Mouse (Mus musculus) brain, adult 2 months (tissue): ENCODE measurements around the gene Gm10096.
"Not testable (repeated sequence)": the region's sequence is repeated elsewhere in the genome, so short reads cannot be mapped to it uniquely, and the experiment has no call there.

Experiments
- DNase-seq: peaks from one replicate; pipeline ENCODE4 v3.0.0; 2011; ENCODE audit warnings: low read depth, low spot score

Gene Gm10096

GRCm38 (mm10) chrX:28954602-28955001, at the start of gene Gm10096:
Gene Gm10096 (minus strand): TSS chrX:28954702.
- DNase-seq, result not testable (repeated sequence)
